Mouse (Mus musculus) cerebellum, adult 2 months (tissue): ENCODE measurements around the gene Srpk3.

Experiments
- CTCF ChIP-seq: fragments of 200-500 bp; IDR thresholded peaks from 2 replicates; pipeline ENCODE4 v1.5.1; 2011; ENCODE audit warnings: low read depth, mild to moderate bottlenecking, control low read depth, low read length, moderate library complexity, borderline replicate concordance; ENCODE audit not compliant: insufficient read depth
- POLR2A ChIP-seq: fragments of 200-500 bp; IDR thresholded peaks from 2 replicates; pipeline ENCODE4 v1.6.1; 2011; ENCODE audit warnings: low read length, control low read depth, borderline replicate concordance; ENCODE audit not compliant: insufficient read depth

DNA sequence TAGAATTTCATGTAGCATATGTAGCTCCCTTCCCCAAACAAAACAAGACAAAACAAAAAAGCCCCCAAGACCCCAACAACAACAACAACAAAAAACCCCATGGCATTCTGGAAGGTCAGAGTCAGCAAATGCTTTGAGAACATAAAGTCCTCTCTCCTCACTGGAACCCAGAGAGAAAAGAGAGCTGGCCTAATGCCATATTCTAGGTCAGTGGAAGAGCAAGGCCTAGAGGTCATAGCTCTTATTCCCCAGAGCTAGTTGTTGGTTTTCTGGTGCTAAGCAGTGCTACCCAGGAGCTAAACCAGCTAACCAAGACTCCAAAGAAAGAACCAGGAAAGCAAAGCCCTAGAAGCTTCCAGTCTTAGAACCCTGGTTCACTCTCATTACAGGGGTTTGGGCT lies 11.5 kb downstream of the Srpk3 start:
- TF ChIP-seq CTCF: no peak
- no peak for TF ChIP-seq POLR2A
